16 mouse cellular contexts compared by ENCODE assay signal in genomic region chr2:169019037-169019436, GRCm38 (mm10).
"Had no signal": no experiment of that assay in that cellular context is flagged by ENCODE, and none has a peak within 500 bp of the region (broad histone marks: within the 10 kb centered on the region; RNA-seq: fewer than 3 reads in every experiment).

No protein-coding gene starts in this region.

- H3K4me2 ChIP-seq: neural tube, embryonic 13.5 days; neural tube, embryonic 15.5 days; stomach, embryonic 15.5 days had no signal

- H3K4me1 ChIP-seq: neural tube, embryonic 13.5 days; neural tube, embryonic 15.5 days; stomach, embryonic 15.5 days had no signal

- H3K9ac ChIP-seq: neural tube, embryonic 13.5 days; neural tube, embryonic 15.5 days; stomach, embryonic 15.5 days had no signal

- H3K9me3 ChIP-seq: neural tube, embryonic 13.5 days; stomach, embryonic 15.5 days had no signal

- H3K4me3 ChIP-seq: neural tube, embryonic 13.5 days; neural tube, embryonic 15.5 days; stomach, embryonic 15.5 days had no signal

- H3K27ac ChIP-seq: neural tube, embryonic 13.5 days; neural tube, embryonic 15.5 days; stomach, embryonic 15.5 days; stomach, postnatal 0 days had no signal

- H3K36me3 ChIP-seq: neural tube, embryonic 13.5 days; neural tube, embryonic 15.5 days; stomach, embryonic 15.5 days had no signal

- H3K27me3 ChIP-seq: neural tube, embryonic 13.5 days; neural tube, embryonic 15.5 days; stomach, embryonic 15.5 days had no signal

- DNase-seq: retina, postnatal 1 day; right cerebral cortex, adult 18-20 months; right cerebral cortex, postnatal 14 days; right cerebral cortex, postnatal 25 days; right cerebral cortex, postnatal 4 days; spleen, adult 18-20 months; thymus, adult 18-20 months; thymus, adult 2 months; thymus, postnatal 14 days; thymus, postnatal 25 days; thymus, postnatal 36 days; thymus, postnatal 4 days had no signal
